Mouse (Mus musculus) heart, postnatal 36 days (tissue): Measurements from ENCODE around the gene Dpy19l3. TPM values are rescaled to one million over a fixed set of nuclear protein-coding genes. Genes with fewer than 3 reads are reported as not detected.
A peak's percentile ranks its signal among the peaks of the same experiment; 100 is the strongest.

ENCODE experiments used
- DNase-seq, 2 experiments: peaks; one replicate each; pipeline ENCODE4 v3.0.0; 2021 to 2022
- intact Hi-C: fragments of 180-260 bp; cut with DNase I; formaldehyde crosslinking; loops from one replicate; pipeline ENCODE4 v1.15.1; 2025
- total RNA-seq, 2 experiments: library from RNA; stranded (reverse); gene quantifications; 2 replicates each; pipeline ENCODE4 v1.2.3; 2021

Gene Dpy19l3
- total RNA-seq, 2 experiments from 2014 or later: 3.5 to 3.7 TPM

DNA sequence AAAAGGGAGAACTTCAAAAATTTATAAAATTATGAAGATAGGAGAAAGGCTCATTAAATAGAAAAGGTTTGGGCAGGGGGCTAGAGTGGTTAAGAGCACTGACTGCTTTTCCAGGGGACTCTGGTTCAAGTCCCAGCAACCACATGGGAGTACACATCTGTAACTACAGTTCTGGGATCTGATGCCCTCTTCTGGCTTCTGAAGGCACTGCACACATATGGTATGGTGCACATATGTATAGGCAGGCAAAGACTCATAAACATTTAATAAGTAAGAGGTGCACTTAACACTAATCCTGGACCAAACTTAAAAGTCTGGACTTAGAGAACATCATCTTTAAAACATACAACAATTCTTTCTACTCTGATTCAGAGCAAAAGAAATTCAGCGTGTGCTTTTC is 56.2 kb downstream of the Dpy19l3 start:
- no peak for DNase-seq

DNA sequence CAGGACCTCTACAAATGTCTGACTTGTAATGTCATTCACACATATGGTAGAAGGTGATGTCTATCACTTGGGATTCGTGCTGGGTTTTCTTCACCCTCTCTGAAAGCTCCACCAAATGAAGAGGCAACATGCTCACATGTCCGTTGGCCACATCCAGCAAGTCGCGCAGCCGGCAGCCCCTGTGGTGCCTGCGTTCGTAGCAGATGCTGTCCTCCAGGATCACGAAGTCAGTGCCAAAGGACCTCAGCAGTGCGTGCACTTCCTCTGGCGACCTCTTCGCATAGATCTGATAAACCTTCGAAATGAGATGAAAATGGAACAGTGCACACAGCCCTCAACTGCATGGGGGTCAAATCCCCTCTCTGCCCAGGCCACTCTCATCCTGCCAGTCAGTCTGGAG is 61.6 kb downstream of the Dpy19l3 start:
- intact Hi-C loops: no loop called here
- DNase-seq: no peak

More for the DNA sequence above, 56.2 kb downstream of the Dpy19l3 start:
- intact Hi-C loops: no loop called here

DNA sequence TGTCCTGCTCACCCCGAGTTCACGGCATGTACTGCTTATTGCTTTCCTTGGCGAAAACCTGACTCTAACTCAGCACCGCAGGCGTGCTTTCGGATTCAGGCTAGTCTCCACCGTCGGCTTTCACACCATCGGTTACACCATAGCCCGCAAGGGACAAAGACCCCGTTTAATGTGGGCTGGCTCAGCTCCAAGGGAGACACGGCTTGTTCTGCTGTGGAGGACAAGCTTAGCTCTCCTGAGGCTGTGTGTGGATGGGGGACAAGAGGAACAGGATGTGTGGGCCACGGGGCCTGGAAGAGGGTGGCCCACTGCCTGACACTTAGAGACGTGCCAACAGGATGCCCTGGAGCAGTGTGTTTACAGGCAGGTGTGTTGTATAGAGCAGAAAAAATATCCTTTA is 62.1 kb downstream of the Dpy19l3 start:
- intact Hi-C loops: no loop called here
- no peak for DNase-seq

DNA sequence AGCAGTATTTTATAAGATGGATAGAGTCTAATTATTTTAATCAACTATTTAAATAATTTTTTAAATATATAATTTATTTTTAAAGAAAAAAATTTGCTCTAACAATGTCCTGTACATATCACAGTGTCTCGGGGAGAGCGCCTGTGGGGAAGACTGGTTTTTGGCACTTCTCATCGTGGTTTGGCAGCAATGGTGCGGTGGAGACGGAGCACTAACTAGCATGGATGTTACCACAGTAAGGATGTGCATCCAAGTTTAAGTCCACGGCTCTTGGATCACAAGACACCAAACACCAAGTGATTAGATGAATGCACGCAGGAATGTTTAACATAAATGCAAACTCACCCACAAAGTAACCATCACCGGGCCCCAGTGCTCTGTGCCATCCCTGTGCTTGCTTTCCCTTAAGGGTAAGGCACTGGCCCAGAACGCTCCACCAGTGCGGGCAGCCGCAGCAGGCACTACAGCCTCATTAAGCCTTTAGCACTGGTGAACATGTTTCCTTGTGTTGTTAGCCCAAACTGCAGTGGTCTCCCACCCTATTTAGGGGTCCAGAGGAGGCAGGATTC is 65.4 kb downstream of the Dpy19l3 start:
- intact Hi-C loops: loop anchor here (5.0 kb wide), 2 partner anchors 63 to 1658 kb away; partner anchors contain the start of gene Dpy19l3

DNA sequence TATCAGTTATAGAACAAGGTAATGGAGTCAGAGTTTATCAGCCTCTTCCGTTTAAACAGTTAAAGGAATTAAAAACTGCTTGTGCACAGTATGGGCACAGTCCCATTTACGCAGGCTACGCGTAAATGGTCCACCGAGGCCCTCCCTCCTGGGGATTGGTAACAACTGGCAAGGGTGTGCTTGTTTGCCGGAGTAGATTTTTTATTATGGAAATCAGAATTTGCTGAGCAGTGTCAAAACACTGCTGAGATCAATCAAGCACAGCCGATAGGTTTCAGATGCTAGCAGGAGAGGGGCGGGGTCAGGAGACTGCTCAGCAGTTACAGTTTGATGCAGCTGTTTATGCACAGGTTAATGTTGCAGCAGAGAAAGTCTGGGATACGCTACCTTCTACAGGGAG is 66.0 kb downstream of the Dpy19l3 start:
- no peak for DNase-seq
- intact Hi-C loops: loop anchor here (5.0 kb wide), 2 partner anchors 64 to 1659 kb away; partner anchors contain the start of gene Dpy19l3

More for the DNA sequence above, 65.4 kb downstream of the Dpy19l3 start:
- no peak for DNase-seq

DNA sequence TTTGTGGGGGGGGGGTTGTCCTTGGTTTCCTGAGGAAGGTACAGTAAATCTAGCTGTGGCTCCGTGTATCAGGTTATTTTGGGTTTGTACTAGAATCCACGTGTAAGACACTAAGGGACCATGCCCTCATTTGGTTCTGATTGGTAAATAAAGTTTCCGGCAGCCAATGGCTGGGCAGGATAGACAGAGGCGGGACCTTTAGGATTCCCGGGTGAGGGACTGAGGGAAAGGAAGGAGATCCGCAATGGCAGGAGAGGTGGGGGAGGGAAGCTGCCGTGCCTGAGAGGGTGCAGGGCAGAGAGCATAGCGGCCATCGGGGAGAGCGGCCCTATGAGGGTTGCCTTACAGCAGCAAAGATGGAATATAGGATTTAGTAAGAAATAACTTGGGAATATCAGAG is 67.0 kb downstream of the Dpy19l3 start:
- peak; percentile 10 to 32 for DNase-seq
- intact Hi-C loops: loop anchor here (5.0 kb wide), 2 partner anchors 65 to 1660 kb away; partner anchors contain the start of gene Dpy19l3

DNA sequence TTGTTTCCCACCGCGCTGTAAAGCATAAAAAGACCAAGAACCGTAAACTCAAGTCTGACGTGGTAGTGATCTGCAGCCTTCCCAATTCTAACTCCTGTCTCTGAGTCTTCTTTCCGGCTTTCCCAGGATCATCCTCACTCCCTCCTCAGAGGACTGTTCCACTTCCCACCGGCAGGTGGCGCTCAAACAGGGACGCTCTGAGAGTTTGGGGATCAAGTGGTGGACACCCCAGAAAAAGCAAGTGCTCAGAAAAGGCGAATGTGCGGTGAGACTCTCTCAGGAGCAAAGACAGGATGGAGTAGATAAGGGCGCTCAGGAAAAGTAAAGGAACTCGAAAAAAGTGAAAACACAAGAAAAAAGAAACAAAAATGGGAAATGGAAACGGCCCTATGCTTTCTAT is 67.5 kb downstream of the Dpy19l3 start:
- DNase-seq: peak; percentile 65 to 75
- intact Hi-C loops: loop anchor here (5.0 kb wide), 2 partner anchors 66 to 1661 kb away; partner anchors contain the start of gene Dpy19l3

DNA sequence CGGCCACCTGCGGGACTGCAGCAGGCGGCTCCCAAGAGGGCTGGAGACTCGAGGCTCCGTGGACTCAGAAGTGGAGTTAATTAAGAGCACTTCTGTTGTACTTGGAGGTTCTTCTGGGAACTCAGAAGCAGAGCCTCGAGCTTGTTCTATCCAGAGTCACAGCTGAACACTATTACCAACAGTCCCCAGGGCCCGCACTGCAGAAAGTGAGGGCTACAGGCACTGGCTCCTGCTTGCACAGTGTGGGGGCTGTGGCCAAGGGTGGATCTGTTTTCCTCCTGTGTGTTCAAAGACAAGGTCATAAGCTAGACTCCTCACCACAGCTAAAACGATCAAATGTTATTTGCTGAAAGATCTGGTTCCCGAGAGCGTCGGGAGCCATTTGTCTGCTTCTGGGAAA is 68.0 kb downstream of the Dpy19l3 start:
- intact Hi-C loops: loop anchor here (5.0 kb wide), 2 partner anchors 66 to 1661 kb away; partner anchors contain the start of gene Dpy19l3
- DNase-seq: peak in 1 of 2 experiments; percentile 12

DNA sequence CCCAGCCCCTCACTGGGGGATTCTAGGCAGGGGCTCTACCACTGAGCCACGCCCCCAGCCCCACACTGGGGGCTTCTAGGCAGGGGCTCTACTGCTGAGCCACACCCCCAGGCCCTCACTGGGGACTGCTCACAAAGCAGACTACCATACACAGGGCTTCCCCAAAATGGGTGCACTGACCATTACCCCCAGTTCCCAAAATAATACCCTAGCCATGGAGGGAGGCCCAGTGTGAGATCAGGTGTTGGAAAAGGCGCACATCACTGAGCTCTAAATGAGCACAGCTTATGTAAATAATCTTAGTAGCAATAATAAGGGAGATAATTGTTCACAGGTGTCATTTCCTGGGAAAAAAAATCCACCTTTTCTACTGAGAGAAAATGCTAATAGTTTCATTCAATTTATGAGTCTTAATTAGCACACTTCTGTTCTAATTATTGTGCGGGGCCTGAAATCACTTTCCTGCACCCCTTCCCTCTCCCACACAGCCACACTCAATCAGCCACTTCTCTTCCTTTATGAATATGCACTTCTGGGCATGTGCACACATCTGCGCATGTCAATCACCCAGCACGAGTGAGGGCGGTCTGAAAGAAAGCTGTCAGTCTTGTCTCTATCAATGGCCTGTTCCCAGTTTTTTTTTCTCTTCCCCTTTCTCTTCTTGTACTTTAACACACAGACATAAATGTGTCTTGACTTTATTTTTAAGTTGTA is 70.7 kb downstream of the Dpy19l3 start:
- intact Hi-C loops: no loop called here
- DNase-seq: no peak

DNA sequence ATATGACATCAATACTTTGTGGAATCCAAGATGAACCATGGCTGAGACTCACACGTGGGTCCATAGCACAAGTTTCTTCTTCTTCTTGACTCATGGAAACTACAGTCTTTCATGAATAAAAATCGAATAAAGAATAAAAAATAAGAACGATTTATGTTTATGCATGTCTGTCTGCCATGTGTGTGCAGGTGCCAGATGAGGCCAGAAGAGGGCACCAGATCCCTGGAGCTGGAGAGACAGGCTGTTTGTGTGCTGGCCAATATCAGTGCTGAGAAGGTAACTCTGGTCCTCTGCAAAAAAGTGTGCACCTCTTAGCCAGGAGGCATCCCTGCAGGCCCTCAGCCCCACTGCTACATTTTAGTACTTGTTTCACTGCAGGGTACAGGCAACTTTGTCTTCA is 72.7 kb downstream of the Dpy19l3 start:
- DNase-seq: no peak
- intact Hi-C loops: no loop called here

DNA sequence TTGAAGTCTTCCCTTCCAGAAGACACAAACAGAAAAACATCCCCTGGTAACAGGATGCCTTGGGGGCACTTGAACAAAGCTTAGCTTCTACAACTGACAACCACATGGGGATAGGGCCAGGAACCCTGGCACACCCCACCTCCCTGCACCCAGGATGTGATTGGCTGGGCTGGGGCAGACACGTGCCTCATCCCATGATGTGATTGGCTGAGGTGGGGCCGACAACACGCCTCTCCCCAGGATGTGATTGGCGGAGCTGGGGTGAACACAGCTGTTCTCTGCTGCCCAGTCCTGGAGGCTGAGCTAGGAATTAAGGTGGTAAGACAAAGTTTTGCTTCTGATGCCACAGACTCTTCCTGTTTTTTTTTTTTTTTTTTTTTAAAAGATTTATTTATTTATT is 75.3 kb downstream of the Dpy19l3 start:
- intact Hi-C loops: no loop called here

DNA sequence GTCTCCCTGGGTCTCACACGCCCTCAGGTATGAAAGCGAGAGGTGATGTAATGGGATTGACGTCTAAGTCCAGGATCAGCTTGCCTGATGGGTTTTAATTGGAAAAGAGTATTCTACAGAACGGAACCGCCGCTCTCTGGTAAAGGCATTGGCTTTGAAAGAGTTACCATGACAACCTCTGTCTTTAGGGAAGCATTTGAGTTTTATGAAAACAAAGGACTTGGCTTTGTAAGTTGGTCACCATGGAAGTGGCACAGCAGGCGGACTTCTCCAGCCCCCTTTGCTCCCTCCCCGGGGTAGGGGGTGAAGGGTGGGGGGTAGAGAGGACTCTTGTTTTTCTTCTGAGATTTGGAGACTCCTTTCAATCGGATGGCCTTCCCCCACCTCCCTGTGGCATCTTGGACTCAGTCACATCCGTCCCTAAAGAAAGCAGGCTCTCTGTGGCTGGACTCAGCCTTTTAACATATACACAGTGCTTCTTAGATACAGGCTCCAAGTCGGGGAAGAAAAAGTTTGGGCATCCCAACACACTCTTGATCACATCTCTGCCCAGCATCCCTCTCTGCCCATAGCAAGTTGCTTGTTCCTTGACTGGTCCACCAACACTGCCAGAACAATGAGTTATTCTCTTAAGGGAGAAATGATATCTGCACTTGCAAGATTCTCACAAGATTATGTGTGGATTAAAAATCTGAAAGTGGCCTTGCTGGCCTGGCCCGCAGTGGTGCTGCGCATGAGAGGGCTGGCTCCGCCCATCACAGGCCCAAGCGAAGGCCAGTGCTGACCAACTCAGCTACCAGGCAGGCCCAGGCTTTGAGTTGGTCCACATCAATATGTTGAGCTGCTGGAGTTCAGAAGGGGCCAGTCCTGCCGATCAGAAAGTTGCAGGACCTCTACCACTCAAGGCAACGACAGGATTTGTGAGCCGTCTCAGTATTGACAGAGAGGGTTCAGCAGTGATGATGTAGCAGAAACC is 85.9 kb downstream of the Dpy19l3 start:
- DNase-seq: no peak
- intact Hi-C loops: loop anchor here (5.0 kb wide), 1 partner anchor 189 kb away; no protein-coding TSS in a partner anchor

More for the DNA sequence above, 75.3 kb downstream of the Dpy19l3 start:
- no peak for DNase-seq

DNA sequence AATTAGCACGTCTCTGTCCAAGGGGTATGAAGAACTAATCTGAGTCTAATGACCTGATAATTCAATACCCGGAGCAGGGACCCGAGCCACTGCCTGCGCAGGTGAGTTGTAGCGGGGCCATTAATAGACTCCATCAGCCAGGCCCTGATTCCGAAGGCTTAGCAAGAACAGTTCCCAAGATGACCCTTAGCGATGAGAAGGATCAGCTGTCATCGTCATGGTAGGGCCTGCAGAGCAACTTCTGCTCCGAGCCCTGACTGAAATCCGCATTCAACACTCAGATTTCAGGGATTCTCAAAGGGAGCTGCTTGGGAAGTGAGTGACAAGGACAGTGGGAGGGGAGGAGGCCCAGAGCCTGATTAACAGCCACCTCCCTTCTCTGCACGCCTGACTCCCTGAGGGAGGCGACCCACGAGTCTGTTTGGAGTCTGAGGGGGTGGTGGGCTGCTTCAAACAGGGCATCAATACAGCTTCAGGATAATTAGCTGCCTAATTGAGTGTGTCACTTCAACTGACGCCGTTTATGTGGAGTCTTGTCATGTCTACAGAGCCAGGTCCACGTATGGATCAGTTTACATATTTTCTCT is 90.4 kb downstream of the Dpy19l3 start:
- DNase-seq: no peak
- intact Hi-C loops: no loop called here

DNA sequence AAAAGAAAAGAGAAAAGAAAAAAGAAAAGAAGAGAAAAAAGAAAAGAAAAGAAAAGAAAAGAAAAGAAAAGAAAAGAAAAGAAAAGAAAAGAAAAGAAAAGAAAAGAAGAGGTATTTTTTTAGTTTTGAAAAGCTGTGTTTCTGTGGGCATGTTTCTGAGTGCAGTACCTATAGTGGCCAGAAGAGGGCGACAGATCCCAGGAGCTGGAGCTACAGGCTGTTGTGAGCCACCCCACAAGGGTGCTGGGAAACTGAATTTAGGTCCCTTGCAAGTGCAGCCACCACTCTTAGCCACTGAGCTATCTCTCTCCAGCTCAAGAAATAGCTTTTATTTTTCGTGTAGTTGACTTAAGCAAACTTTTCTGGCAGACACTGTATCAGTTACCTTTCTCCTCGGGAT is 95.1 kb downstream of the Dpy19l3 start:
- peak in 1 of 2 experiments; percentile 47 for DNase-seq

DNA sequence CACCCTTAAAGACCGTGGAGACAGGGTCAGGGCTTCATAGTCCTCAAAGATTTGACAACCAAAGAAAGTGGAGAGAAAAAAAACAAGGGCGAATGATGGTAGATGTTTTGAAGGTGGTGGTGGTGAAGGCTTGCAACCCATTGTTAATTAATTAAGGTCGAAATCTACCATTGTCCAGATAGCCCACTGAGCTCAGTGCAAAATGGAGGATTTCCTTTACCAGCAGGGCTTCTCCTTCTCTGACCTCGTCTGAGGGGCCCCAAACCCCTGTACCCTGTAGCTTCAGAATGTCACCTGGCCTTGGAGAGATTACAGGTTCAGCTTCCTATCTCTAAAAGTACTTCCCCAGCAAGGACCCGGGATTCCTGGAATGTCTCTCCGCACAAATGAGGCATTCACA is 96.4 kb downstream of the Dpy19l3 start:
- intact Hi-C loops: no loop called here

More for the DNA sequence above, 95.1 kb downstream of the Dpy19l3 start:
- intact Hi-C loops: no loop called here

DNA sequence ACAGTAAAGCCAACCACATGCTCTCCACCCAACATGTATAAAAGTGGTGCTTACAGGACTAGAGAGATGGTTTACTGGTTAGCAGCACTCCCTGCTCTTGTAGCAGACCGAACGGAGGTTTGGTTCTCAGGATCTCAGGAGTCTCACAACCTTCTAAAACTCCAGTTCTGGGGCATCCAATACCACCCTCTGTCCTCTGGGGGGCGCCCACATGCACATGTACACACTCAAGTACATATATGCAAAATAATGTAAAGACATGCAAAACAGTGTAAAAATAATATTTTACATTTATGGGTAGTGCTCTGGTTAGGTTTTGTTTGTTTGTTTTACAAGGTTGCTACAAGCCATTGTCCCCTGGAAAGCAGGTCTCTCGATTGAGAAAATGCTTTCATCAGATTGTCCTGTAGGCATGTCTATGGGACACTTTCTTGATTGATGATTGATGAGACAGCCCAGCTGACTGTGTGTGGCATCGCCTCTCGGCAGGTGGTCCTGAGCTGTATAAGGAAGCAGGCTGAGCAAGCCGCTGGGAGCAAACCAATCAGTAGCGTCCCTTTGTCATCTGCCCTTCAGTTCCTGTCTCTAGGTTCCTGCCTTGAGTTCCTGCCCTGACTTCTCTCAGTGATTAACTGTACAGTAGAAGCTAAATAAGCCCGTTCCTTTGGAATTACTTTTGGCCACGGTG is 102.5 kb downstream of the Dpy19l3 start:
- no peak for DNase-seq
- intact Hi-C loops: no loop called here

More for the DNA sequence above, 96.4 kb downstream of the Dpy19l3 start:
- DNase-seq: no peak

DNA sequence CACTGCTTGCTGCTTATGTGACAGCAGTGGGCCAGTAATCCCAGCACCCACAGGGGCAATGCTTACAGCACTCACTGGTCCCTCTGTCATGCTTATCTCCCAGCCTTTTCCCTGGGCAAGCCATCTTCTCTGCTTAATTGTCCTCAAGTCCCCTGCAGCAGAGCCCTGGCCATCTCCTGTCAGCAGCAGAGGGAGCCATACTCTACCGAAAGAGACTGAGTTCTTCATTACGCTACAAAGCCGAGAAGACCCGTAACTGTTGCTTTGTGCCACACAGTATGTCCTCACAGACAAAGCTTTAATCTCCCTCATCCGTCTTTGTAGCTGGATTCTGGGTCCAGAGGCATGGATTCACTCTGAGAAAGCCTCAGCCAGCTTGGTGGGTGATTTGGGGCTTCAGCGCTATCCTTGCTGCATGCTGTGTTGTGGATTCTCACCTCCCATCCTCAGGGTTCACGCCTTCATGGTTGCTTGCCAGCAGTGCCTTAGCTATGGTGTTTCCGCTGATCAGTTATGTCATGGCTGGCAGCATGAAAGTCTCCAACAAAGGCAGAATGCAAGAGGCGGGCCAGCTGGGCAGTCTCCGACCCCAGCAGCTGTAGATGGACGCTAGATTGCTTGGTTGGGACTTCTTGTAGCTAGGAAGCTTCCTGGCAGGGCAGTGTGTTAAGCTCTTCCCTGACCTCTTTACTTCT is 103.4 kb downstream of the Dpy19l3 start:
- DNase-seq: no peak
- intact Hi-C loops: no loop called here

DNA sequence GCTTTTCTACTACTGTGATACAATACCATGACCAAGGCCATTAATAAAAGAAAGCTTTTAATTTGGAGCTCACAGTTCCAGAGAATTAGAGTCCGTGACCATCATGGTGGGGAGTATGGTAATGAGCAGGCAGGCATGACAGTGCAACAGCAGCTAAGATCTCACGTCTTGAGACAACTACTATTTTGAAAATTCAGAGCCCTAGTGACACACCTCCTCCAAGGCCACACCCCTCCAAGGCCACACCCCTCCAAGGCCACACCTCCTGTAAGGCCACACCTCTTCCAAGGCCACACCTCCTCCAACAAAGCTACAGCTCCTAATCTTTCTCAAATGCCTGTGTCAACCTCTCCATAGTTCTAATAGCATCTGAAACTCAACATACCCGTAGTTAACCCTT is 105.2 kb downstream of the Dpy19l3 start:
- intact Hi-C loops: loop anchor here (5.0 to 10.0 kb wide), 2 partner anchors 62 to 254 kb away; partner anchors contain the start of genes Ankrd27, Cep89, Faap24 and Rgs9bp
- peak in 1 of 2 experiments; percentile 9 for DNase-seq
